Mouse (Mus musculus) CD4-positive helper T cell, adult 2 months (primary cell): Measurements from ENCODE around the gene Gm20897.
"Not testable (repeated sequence)": the region's sequence is repeated elsewhere in the genome, so short reads cannot be mapped to it uniquely, and the experiment has no call there.

Experiments
- DNase-seq: peaks from one replicate; pipeline ENCODE4 v3.0.0-alpha.2; 2012; ENCODE audit warnings: low read depth, missing footprints, low spot score

The Gm20897 gene

DNA sequence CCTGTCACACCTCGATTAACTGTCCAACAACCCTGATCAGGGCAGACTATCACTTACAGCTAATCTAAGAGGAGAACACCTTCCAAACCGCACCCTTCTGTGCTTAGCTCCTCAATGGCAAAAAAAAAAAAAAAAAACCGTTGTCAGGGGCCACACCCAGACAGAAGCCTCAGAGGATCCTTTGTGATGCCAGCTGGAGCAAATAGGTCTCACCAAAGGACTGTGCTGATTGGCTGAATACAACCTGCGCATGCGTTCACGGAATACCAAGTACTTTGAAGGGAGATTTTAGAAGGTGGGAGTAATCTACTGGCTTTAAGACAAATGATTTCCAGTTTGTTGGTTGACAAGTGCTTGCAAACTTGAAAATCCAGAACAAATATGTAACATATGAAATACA is at the start of gene Gm20897:
Gene Gm20897 (minus strand): TSS at position 101 of the 400 bp plus-strand sequence.
- DNase-seq: not testable (repeated sequence)
